Mouse (Mus musculus): ENCODE measurements around the gene Lrmda. TPM values are rescaled to one million over a fixed set of nuclear protein-coding genes. Genes with fewer than 3 reads are reported as not detected.

The Lrmda gene
- total RNA-seq, 2 experiments from 2014 or later = 0.27 TPM; not detected in 1

- no peak for DNase-seq (ENCODE audit: extremely low spot score in 1 of 2, low spot score in 1 of 2)
These were observed 791.0 kb downstream of the Lrmda start for GRCm38 (mm10) chr14:22810531-22810930.

DNA sequence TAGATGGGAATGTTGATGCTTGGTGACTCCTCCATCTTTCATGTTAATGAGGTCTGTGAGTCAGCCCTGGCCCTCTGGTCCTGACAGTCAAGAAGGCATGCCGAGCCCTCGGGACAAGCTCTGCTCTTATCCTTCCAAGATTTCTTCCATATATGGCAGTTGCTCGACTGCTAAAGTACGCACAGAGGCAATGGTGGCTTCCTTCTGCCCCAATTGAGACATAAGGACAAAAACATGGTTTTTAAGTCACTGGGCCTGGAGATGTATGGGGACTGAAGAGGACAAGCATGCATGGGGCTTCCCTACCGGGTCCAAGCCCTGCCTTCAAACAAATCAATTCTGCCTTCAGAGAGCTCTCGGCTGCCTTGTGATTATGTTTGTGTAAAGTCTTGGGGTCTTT, 793.3 kb downstream of the Lrmda start:
- no peak for DNase-seq (ENCODE audit: extremely low spot score in 1 of 2, low spot score in 1 of 2)

DNA sequence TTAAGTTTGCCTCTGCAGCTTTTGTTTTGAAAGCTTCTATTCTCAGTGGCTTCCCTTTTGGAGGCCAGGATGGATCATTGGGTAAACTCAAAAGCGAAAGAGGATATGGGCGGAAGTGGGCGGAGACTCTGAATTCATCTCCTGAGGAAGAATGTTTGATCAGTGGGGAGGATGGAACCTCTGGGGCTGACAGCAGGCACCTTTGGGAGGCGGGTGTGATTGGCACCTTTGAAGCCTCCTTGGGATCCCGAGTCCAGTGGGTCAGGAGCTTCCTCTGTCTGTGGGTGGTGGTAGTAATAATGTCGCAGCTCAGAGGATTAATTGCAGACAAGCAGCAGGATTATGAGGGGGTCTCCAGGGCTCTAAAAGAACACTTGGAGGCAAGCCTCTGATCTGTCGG, 793.9 kb downstream of the Lrmda start:
- DNase-seq (ENCODE audit: extremely low spot score in 1 of 2, low spot score in 1 of 2) = no peak

DNA sequence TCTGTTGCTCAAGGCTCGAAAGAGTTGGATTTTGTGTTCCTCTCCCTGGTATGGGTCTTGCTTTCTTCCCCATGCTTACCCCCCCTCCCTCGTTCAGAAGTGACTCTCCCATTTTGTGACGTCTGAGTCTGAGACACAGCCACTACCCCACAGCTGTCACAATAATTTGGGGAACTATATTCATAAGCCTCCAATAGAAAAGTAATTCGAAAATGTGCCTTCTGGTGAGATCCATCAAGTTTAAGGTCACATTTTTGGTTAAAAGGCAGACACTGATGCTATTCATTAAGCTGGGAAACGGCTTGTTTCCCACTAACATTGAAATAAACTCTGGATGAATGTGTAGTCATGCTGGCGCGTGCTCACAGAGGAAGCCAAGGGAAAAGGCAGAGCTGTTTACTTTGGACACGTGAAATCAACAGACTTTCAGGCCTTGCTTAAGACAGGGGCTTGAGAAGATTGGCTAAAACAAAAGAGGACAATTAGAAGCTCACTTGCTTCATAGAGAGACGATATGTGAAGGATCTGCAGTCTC, 795.4 kb downstream of the Lrmda start:
- no peak for DNase-seq (ENCODE audit: extremely low spot score in 1 of 2, low spot score in 1 of 2)

GRCm38 (mm10) chr14:22817346-22818201, 798.1 kb downstream of the Lrmda start:
- peak in 1 of 2 experiments; percentile 4 for DNase-seq (ENCODE audit: extremely low spot score in 1 of 2, low spot score in 1 of 2)

DNA sequence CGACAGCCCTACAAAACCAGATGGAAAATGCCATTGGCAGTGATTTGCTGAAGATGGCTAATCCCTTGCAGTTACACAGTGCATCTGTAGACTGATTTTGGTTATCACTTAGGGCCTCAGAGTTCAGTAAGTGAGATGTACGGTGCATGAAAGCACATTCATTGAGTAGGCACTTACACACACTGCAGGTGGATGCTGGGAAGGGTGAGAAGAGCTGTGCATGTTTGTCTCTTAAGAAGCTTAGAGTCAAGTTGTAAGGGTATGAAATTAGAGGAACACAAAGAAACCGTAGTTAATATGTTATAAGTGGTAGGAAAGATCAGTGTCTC, 798.7 kb downstream of the Lrmda start:
- no peak for DNase-seq (ENCODE audit: extremely low spot score in 1 of 2, low spot score in 1 of 2)

GRCm38 (mm10) chr14:22822942-22823341, 803.4 kb downstream of the Lrmda start:
- DNase-seq (ENCODE audit: extremely low spot score in 1 of 2, low spot score in 1 of 2) = no peak

DNA sequence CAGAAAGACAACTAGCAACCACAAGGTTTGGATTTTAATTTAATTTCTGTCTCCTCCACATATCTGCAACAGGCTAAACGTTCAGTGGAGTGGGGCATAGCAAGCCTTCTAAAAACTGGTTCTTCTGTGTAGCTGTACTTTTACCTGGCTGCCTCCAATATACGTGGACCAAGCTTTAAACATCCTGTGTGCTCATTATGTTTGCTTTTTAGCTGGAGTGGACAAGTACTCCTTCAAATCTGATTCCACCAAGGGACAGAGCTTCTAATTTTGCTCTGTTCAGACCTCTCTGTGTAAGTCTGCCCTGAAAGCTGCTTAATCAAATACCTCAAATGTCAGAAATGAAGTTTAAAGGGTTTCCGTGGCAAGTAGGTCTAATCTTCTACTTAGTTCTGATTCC, 807.3 kb downstream of the Lrmda start:
- no peak for DNase-seq (ENCODE audit: extremely low spot score in 1 of 2, low spot score in 1 of 2)

DNA sequence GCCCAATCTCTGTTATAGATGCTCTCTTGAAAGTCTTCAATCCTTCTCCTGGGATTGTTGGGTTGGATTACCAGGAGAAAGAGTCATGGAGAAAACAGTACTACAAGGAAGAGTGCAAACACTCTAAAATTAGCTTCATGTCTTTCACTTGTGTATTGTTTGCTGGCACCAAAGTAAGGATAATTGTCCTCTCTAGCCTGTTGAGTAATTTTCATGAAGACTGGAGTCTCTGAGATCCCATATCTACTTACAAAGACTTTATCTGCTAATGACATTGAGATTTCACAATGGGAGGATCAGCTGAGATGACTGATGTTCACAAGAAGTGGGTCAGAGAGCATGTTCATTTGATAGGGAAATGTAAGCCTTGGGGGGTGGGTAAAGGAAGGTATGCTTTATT, 817.5 kb downstream of the Lrmda start:
- no peak for DNase-seq (ENCODE audit: extremely low spot score in 1 of 2, low spot score in 1 of 2)

DNA sequence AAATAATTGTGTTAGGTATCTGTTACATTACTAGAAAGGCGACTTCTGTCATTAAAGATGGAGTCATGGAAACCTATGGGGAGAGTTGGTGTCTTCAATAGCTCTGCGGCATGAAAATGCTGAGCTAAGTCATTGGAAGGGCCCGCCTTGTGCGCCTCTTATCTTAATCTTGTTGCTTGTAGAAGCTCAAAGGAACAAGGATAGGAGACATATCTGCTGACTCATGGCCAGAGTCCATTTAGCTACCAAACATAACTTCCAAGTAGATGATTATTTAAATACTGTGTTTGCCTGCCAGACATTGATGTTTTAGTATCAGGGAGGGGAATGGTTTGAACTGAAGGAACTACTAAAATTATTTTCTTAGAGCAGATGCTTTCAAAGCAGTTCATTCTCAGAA, 821.6 kb downstream of the Lrmda start:
- no peak for DNase-seq (ENCODE audit: extremely low spot score in 1 of 2, low spot score in 1 of 2)

GRCm38 (mm10) chr14:22844006-22844405, 824.5 kb downstream of the Lrmda start:
- no peak for DNase-seq (ENCODE audit: extremely low spot score in 1 of 2, low spot score in 1 of 2)

GRCm38 (mm10) chr14:22845401-22845800, 825.9 kb downstream of the Lrmda start:
- no peak for DNase-seq (ENCODE audit: extremely low spot score in 1 of 2, low spot score in 1 of 2)

- no peak for DNase-seq (ENCODE audit: extremely low spot score in 1 of 2, low spot score in 1 of 2)
These were observed 827.7 kb downstream of the Lrmda start for GRCm38 (mm10) chr14:22847011-22847786.

DNA sequence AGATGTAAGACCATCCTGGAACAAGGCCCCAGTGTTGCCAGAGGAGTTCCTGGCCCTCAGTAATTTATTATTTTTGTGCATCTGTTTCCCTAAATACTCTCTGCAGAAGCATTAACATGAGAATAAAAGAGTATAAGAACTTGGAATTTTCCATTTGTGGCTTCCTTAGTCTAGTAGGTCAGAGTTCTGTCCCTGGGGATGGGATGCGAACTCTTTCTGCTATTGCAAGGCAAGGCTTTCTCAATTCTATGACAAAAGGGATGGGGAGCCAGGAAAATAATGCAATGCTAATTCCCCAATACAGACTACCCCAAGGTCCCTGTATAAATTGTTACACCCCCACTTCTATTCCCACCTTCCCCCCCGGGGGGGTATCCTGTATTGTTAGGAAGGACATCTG, 829.6 kb downstream of the Lrmda start:
- DNase-seq (ENCODE audit: extremely low spot score in 1 of 2, low spot score in 1 of 2) = no peak

- DNase-seq (ENCODE audit: extremely low spot score in 1 of 2, low spot score in 1 of 2) = no peak
These were observed 841.1 kb downstream of the Lrmda start for GRCm38 (mm10) chr14:22860631-22861030.

GRCm38 (mm10) chr14:22864132-22864531, 844.6 kb downstream of the Lrmda start:
- no peak for DNase-seq (ENCODE audit: extremely low spot score in 1 of 2, low spot score in 1 of 2)

DNA sequence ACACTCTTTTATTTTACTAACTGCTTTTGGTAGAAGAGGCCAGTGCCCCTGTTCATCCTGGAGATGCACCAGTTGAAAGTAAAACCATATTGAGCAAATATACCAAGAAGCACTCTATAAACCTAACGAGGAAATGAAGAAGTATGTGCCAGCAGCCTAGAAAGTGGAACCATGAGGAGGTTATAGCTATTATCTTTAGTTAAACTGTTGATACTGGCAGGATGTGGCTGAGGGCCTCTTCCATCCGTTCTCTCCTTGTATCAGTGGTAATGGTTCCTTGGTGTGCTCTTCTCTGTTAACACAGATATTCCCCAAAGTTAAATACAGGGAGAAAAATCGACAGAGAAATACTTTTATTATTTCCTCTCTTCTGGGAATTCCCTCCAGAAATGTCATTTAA, 855.1 kb downstream of the Lrmda start:
- no peak for DNase-seq (ENCODE audit: extremely low spot score in 1 of 2, low spot score in 1 of 2)

DNA sequence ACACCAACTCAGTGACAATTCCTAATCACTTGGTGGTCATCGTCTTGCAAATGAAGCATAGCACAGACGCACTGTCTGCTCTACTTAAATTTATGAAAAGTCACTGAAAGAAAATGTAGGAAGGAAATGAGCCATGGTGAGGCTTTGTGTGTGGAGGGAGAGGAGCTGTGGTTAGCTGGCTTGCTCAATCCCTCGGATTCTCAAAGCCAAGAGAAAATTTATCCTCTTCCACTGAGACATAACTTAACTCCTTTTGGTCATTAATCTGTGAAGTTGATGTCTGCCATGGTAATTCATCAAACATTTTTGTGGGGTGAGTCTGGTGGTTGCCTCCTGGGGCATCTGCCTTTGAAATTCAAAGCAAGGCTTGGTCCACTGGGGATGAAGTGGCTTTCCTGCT, 867.7 kb downstream of the Lrmda start:
- no peak for DNase-seq (ENCODE audit: extremely low spot score in 1 of 2, low spot score in 1 of 2)

DNA sequence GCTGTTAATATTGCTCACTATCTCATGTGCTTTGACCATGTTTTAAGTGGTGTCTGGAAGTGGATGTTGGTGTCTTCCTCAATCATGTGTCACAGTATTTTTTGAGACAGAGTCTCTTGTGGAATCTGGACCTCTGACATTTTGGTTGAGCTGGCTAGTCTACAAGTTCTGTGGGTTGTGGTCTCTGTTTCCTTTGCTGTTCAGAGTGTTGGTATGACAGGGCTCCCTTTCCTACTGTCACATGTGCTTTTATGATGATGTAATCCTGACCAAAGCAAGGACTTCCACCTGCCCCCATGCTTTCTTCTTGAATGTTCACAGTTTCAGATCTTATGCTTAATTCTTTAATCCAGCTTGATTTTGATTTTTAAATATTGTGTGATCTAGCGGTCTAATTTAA, 879.8 kb downstream of the Lrmda start:
- no peak for DNase-seq (ENCODE audit: extremely low spot score in 1 of 2, low spot score in 1 of 2)

DNA sequence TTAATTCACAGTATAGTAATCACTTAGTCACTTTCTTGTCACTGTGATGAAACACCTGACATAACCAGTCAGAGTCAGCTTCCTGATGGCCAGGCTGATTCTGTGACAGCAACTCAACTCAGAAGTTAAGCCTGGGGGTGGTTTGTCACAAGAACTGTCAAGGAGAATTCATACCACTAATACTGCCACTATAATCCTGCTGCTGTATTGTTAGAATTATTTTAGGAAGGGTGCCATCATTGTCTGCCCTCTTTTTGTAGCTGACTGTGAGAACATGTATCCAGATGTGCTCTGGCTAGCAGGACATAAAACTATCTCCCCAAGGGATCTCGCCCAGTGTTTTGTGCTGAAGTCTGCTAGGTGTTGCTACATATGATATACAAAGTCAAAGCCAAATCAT, 882.6 kb downstream of the Lrmda start:
- no peak for DNase-seq (ENCODE audit: extremely low spot score in 1 of 2, low spot score in 1 of 2)

- no peak for DNase-seq (ENCODE audit: extremely low spot score in 1 of 2, low spot score in 1 of 2)
These were observed 883.4 kb downstream of the Lrmda start for GRCm38 (mm10) chr14:22902914-22903313.
